Mouse (Mus musculus) forebrain, embryonic 10.5 days (tissue): Measurements from ENCODE around the gene Gm29582. TPM values are rescaled to one million over a fixed set of nuclear protein-coding genes. Genes with fewer than 3 reads are reported as not detected.
"Not testable (repeated sequence)": the region's sequence is repeated elsewhere in the genome, so short reads cannot be mapped to it uniquely, and the experiment has no call there.

Source experiments
- DNase-seq: peaks from one replicate; pipeline ENCODE4 v3.0.0-alpha.2; 2017; ENCODE audit warnings: low spot score; ENCODE audit errors: extremely low spot score
- H3K27ac ChIP-seq: fragments of 300-500 bp; sonication (generic); 2 replicates; pipeline ENCODE4 v1.5.1; 2016; ENCODE audit warnings: mild to moderate bottlenecking
- H3K27me3 ChIP-seq: fragments of 300-500 bp; sonication (generic); 2 replicates; pipeline ENCODE4 v1.6.1; 2016; ENCODE audit warnings: mild to moderate bottlenecking; ENCODE audit not compliant: poor library complexity, severe bottlenecking
- H3K36me3 ChIP-seq: fragments of 300-500 bp; sonication (generic); replicated peaks from 2 replicates; pipeline ENCODE4 v1.6.1; 2016; ENCODE audit warnings: mild to moderate bottlenecking, moderate library complexity
- H3K4me1 ChIP-seq: fragments of 300-500 bp; sonication (generic); 2 replicates; pipeline ENCODE4 v1.6.1; 2016
- H3K4me3 ChIP-seq: fragments of 300-500 bp; sonication (generic); 2 replicates; pipeline ENCODE4 v1.5.1; 2016; ENCODE audit warnings: mild to moderate bottlenecking, moderate library complexity
- H3K9me3 ChIP-seq: fragments of 300-500 bp; sonication (generic); 2 replicates; pipeline ENCODE4 v1.6.1; 2016; ENCODE audit warnings: mild to moderate bottlenecking, moderate library complexity
- WGBS: fragments of 180-500 bp; shearing (Covaris S2); methylation state at CpG from one replicate; pipeline ENCODE4 v1.1.7; 2016; 5-methylcytosine and 5-hydroxymethylcytosine counted together
- polyA plus RNA-seq: library from polyadenylated mRNA; unstranded; fragments of >200 nt; fragmentation: Nextera tagmentation; extraction: Ambion mirVana; gene quantifications from 2 replicates; pipeline ENCODE4 v1.2.1, GENCODE M21; 2016

Gene Gm29582
- not detected in 2 replicates for polyA plus RNA-seq

DNA sequence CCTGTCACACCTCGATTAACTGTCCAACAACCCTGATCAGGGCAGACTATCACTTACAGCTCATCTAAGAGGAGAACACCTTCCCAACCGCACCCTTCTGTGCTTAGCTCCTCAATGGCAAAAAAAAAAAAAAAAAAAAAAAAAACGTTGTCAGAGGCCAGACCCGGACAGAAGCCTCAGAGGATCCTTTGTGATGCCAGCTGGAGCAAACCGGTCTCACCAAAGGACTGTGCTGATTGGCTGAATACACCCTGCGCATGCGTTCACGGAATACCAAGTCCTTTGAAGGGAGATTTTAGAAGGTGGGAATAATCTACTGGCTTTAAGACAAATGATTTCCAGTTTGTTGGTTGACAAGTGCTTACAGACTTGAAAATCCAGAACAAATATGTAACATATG is at the start of gene Gm29582:
TSS of gene Gm29582 (minus strand) at position 101 of the 400 bp plus-strand sequence.
- WGBS = no CpG with 5 or more reads among the region's 8 CpGs
- not testable (repeated sequence) for H3K27me3 ChIP-seq, H3K4me3 ChIP-seq, H3K27ac ChIP-seq, DNase-seq, H3K9me3 ChIP-seq, H3K36me3 ChIP-seq, H3K4me1 ChIP-seq
